In genomic region chr3:132462348-132462959, GRCm38 (mm10) we compare ENCODE assay signal across 24 mouse cellular contexts.
DNase-seq lines count a peak whose midpoint lies in the region; ATAC-seq lines count a peak whose summit lies in the region.
"Had no signal": no experiment of that assay in that cellular context is flagged by ENCODE, and none has a peak within 500 bp of the region (broad histone marks: within the 10 kb centered on the region; RNA-seq: fewer than 3 reads in every experiment).

No protein-coding gene starts in this region.

- no peak overlapping the region for H3K4me3 ChIP-seq in kidney, embryonic 14.5 days (ENCODE audit: low read length)
- no peak overlapping the region for H3K4me3 ChIP-seq in kidney, embryonic 16.5 days (ENCODE audit: low read length)
- H3K4me3 ChIP-seq in neural tube, embryonic 11.5 days (ENCODE audit: low read depth, low read length): no peak overlapping the region
- H3K4me3 ChIP-seq in neural tube, embryonic 15.5 days (replicated peaks): no peak overlapping the region
- H3K4me3 ChIP-seq: embryonic facial prominence, embryonic 10.5 days; embryonic facial prominence, embryonic 12.5 days; forebrain, embryonic 13.5 days; forebrain, embryonic 15.5 days had no signal

- WGBS in kidney, embryonic 14.5 days: 25% methylated on average over 5 of the region's 5 CpGs
- WGBS in kidney, embryonic 16.5 days: 28% methylated on average over 5 of the region's 5 CpGs
- 74% methylated on average over 5 of the region's 5 CpGs for WGBS in neural tube, embryonic 11.5 days
- 70% methylated on average over 5 of the region's 5 CpGs for WGBS in neural tube, embryonic 15.5 days

- no peaks in the 10 kb centered on the region for H3K27me3 ChIP-seq in kidney, embryonic 14.5 days (ENCODE audit: control insufficient read depth, insufficient read depth, low read length)
- H3K27me3 ChIP-seq in kidney, embryonic 16.5 days (ENCODE audit: insufficient read depth, low read length): no peaks in the 10 kb centered on the region
- no peaks in the 10 kb centered on the region for H3K27me3 ChIP-seq in neural tube, embryonic 11.5 days (ENCODE audit: control insufficient read depth, insufficient read depth, low read length)
- no peaks in the 10 kb centered on the region for H3K27me3 ChIP-seq in neural tube, embryonic 15.5 days (replicated peaks)
- H3K27me3 ChIP-seq: CH12.LX; embryonic facial prominence, embryonic 12.5 days; forebrain, embryonic 13.5 days; forebrain, embryonic 15.5 days; Patski had no signal

- H3K9ac ChIP-seq in kidney, embryonic 14.5 days (ENCODE audit: low read depth, low read length): no peak overlapping the region
- H3K9ac ChIP-seq in kidney, embryonic 16.5 days (replicated peaks; ENCODE audit: low read length): no peak overlapping the region
- no peak overlapping the region for H3K9ac ChIP-seq in neural tube, embryonic 11.5 days (ENCODE audit: low read length)
- no peak overlapping the region for H3K9ac ChIP-seq in neural tube, embryonic 15.5 days (replicated peaks)
- H3K9ac ChIP-seq: embryonic facial prominence, embryonic 12.5 days; forebrain, embryonic 13.5 days; forebrain, embryonic 15.5 days had no signal

- no peaks in the 10 kb centered on the region for H3K9me3 ChIP-seq in kidney, embryonic 14.5 days (ENCODE audit: control insufficient read depth, low read length)
- no peaks in the 10 kb centered on the region for H3K9me3 ChIP-seq in kidney, embryonic 16.5 days (ENCODE audit: low read length)
- H3K9me3 ChIP-seq in neural tube, embryonic 11.5 days (ENCODE audit: control insufficient read depth, low read length): no peaks in the 10 kb centered on the region
- H3K9me3 ChIP-seq in neural tube, embryonic 15.5 days (replicated peaks): no peaks in the 10 kb centered on the region
- H3K9me3 ChIP-seq: embryonic facial prominence, embryonic 10.5 days; embryonic facial prominence, embryonic 12.5 days; forebrain, embryonic 13.5 days; forebrain, embryonic 15.5 days; G1E had no signal

- no peaks in the 10 kb centered on the region for H3K4me1 ChIP-seq in kidney, embryonic 14.5 days (ENCODE audit: control insufficient read depth, insufficient read depth, low read length)
- H3K4me1 ChIP-seq in kidney, embryonic 16.5 days (ENCODE audit: insufficient read depth, low read length): no peaks in the 10 kb centered on the region
- no peaks in the 10 kb centered on the region for H3K4me1 ChIP-seq in neural tube, embryonic 11.5 days (ENCODE audit: control insufficient read depth, insufficient read depth, low read length)
- no peaks in the 10 kb centered on the region for H3K4me1 ChIP-seq in neural tube, embryonic 15.5 days
- H3K4me1 ChIP-seq: embryonic facial prominence, embryonic 10.5 days; embryonic facial prominence, embryonic 12.5 days; forebrain, embryonic 13.5 days; forebrain, embryonic 15.5 days had no signal

- no peak overlapping the region for H3K27ac ChIP-seq in kidney, embryonic 14.5 days (ENCODE audit: low read depth, low read length)
- H3K27ac ChIP-seq in kidney, embryonic 16.5 days (ENCODE audit: low read length): no peak overlapping the region
- H3K27ac ChIP-seq in neural tube, embryonic 11.5 days (ENCODE audit: low read depth, low read length): no peak overlapping the region
- no peak overlapping the region for H3K27ac ChIP-seq in neural tube, embryonic 15.5 days (replicated peaks)
- H3K27ac ChIP-seq: embryonic facial prominence, embryonic 10.5 days; embryonic facial prominence, embryonic 12.5 days; forebrain, embryonic 13.5 days; forebrain, embryonic 15.5 days had no signal

- no peaks in the 10 kb centered on the region for H3K36me3 ChIP-seq in kidney, embryonic 14.5 days (ENCODE audit: control insufficient read depth, insufficient read depth, low read length)
- no peaks in the 10 kb centered on the region for H3K36me3 ChIP-seq in kidney, embryonic 16.5 days (ENCODE audit: insufficient read depth, low read length)
- H3K36me3 ChIP-seq in neural tube, embryonic 11.5 days (ENCODE audit: control insufficient read depth, insufficient read depth, low read length): no peaks in the 10 kb centered on the region
- no peaks in the 10 kb centered on the region for H3K36me3 ChIP-seq in neural tube, embryonic 15.5 days
- H3K36me3 ChIP-seq: embryonic facial prominence, embryonic 10.5 days; embryonic facial prominence, embryonic 12.5 days; forebrain, embryonic 15.5 days; G1E had no signal

- no peak overlapping the region for H3K4me2 ChIP-seq in kidney, embryonic 14.5 days (replicated peaks; ENCODE audit: low read depth, low read length)
- H3K4me2 ChIP-seq in kidney, embryonic 16.5 days (replicated peaks; ENCODE audit: low read depth, low read length): no peak overlapping the region
- H3K4me2 ChIP-seq in neural tube, embryonic 11.5 days (ENCODE audit: low read depth): no peak overlapping the region
- H3K4me2 ChIP-seq in neural tube, embryonic 15.5 days: no peak overlapping the region
- H3K4me2 ChIP-seq: embryonic facial prominence, embryonic 12.5 days; forebrain, embryonic 13.5 days; forebrain, embryonic 15.5 days had no signal

- peak; percentile 88 for ATAC-seq in kidney, embryonic 14.5 days (ENCODE audit: low FRiP score, low TSS enrichment)
- ATAC-seq in kidney, embryonic 16.5 days (ENCODE audit: low FRiP score, low TSS enrichment): peak; percentile 81
- peak; percentile 33; the same call in 1 of the 2 replicates for ATAC-seq in neural tube, embryonic 11.5 days (ENCODE audit: insufficient read depth, low FRiP score, low TSS enrichment)
- ATAC-seq in neural tube, embryonic 15.5 days (ENCODE audit: low FRiP score): no peak
- ATAC-seq: activated CD4-positive, CD25-positive, alpha-beta regulatory T cell, adult 4 months; CD4-positive, CD25-positive, alpha-beta regulatory T cell, adult 4 months; forebrain, embryonic 13.5 days; forebrain, embryonic 15.5 days; Patski had no signal

- no peak for DNase-seq in kidney, postnatal 25 days
- DNase-seq in kidney, adult 8-10 months: no peak
- no peak for DNase-seq in neural tube, embryonic 11.5 days (ENCODE audit: low spot score)
- DNase-seq: adrenal gland, adult 8-10 months; adrenal gland, postnatal 14 days; adrenal gland, postnatal 36 days; B cell, adult 2 months; cerebellum, adult 11-12 months; cerebellum, adult 2 months; cerebellum, adult 9-10 months; cerebellum, postnatal 10 days; cerebellum, postnatal 25 days had no signal
